Mouse (Mus musculus): ENCODE data around the gene Hoxa11. TPM values are rescaled to one million over a fixed set of nuclear protein-coding genes. Genes with fewer than 3 reads are reported as not detected.
A peak's percentile ranks its signal among the peaks of the same experiment; 100 is the strongest.

Gene Hoxa11
- total RNA-seq, 2 experiments from 2014 or later = not detected

DNA sequence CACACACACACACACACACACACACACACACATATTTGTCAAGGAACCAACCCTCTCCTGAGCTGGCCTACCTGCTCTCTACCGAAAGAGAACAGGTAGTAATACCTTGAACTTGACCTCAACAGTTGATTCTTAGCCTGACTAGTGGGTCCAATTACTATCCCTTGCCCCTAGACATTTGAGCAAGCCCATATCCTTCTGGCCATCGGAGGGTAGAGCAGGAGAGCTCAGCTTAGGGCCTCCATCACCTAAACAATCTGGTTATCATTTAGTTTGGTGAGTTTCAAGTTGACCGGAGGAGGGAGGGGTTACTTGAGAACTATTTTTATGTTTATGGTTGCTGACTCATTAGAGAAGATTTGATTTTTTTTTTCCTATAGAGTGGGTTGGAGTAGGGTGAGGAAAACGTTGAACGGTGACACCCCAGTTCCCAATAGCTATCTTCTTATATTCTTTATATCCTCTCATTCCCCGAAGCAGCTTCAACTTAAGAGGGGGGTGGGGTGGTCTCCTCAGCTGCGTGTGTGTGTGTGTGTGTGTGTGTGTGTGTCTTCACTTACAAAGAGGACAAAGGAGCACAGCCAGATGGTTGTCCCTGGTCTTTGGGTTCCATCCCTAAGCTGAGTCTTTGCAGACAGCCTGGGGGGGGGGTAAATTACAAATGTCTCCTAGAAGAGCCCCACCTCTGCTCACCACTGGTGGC lies 5.7 kb upstream of the Hoxa11 start:
- intact Hi-C loops (cut with DNase I) = no loop called here
- no peak for DNase-seq (ENCODE audit: low spot score in 2 of 2)

GRCm38 (mm10) chr6:52249826-52250225 lies 4.2 kb upstream of the Hoxa11 start:
- no peak for DNase-seq (ENCODE audit: low spot score in 2 of 2)
- intact Hi-C loops (cut with DNase I) = no loop called here

GRCm38 (mm10) chr6:52249415-52249738 lies 3.8 kb upstream of the Hoxa11 start:
- no peak for DNase-seq (ENCODE audit: low spot score in 2 of 2)
- intact Hi-C loops (cut with DNase I) = no loop called here

GRCm38 (mm10) chr6:52248638-52249414 lies 3.2 kb upstream of the Hoxa11 start:
- no peak for DNase-seq (ENCODE audit: low spot score in 2 of 2)
- intact Hi-C loops (cut with DNase I) = no loop called here

GRCm38 (mm10) chr6:52247766-52248637 lies 2.4 kb upstream of the Hoxa11 start:
- DNase-seq (ENCODE audit: low spot score in 2 of 2) = no peak
- intact Hi-C loops (cut with DNase I) = no loop called here

DNA sequence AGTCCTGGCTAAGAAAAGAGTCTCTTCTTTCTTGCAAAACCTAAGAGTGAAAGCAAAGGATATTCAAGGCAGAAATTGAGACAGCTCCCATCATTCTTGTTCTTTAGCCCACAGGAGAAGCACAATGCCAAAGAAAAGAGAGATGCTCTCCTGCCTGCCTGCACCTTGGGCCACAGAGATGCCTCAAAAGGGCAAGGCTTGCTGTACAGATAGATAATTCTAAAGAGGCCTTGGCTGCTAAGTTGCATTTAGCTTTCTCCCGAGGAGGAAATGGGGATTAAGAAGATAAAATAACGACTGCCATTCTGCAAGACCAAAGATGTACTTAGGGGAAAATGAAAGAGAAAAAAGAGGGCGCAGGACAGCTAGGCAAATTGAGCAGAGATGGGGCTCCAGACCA lies 1.3 kb upstream of the Hoxa11 start:
- no peak for DNase-seq (ENCODE audit: low spot score in 2 of 2)

DNA sequence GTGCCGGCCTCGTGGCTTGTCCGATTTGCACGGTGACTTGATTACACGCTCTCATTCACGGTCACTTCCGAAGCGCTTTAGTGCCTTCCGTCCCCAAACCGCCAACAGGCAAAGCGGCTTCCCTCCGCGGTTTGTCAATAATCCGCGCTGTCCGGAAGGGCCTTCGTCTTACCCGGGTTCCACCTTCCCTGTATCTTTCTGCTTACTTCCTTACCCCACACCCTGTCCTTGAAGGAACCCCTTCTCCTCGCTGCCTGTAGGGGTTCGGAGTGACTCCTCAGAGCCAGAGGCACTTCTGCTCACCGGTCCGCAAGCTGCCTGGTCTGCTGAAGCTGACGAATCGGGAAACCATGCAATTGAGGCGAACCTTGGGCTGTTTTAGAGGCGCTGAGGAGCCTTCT lies 793 bp upstream of the Hoxa11 start:
- intact Hi-C loops (cut with DNase I) = no loop called here
- peak in 1 of 2 experiments; percentile 9 for DNase-seq (ENCODE audit: low spot score in 2 of 2)

More for the DNA sequence above, 1.3 kb upstream of the Hoxa11 start:
- intact Hi-C loops (cut with DNase I) = no loop called here

GRCm38 (mm10) chr6:52245040-52245756 lies 412 bp downstream of the Hoxa11 start:
- intact Hi-C loops (cut with DNase I) = no loop called here
- DNase-seq (ENCODE audit: low spot score in 2 of 2) = no peak

- intact Hi-C loops (cut with DNase I) = no loop called here
- DNase-seq (ENCODE audit: low spot score in 2 of 2) = peak in 1 of 2 experiments; percentile 4
These were observed 1.1 kb downstream of the Hoxa11 start for GRCm38 (mm10) chr6:52244471-52245039.

- intact Hi-C loops (cut with DNase I) = no loop called here
These were observed 1.9 kb downstream of the Hoxa11 start for GRCm38 (mm10) chr6:52243681-52244121.

GRCm38 (mm10) chr6:52242801-52243332 lies 2.7 kb downstream of the Hoxa11 start:
- no peak for DNase-seq (ENCODE audit: low spot score in 2 of 2)
- intact Hi-C loops (cut with DNase I) = no loop called here

More at GRCm38 (mm10) chr6:52243681-52244121, 1.9 kb downstream of the Hoxa11 start:
- DNase-seq (ENCODE audit: low spot score in 2 of 2) = no peak

DNA sequence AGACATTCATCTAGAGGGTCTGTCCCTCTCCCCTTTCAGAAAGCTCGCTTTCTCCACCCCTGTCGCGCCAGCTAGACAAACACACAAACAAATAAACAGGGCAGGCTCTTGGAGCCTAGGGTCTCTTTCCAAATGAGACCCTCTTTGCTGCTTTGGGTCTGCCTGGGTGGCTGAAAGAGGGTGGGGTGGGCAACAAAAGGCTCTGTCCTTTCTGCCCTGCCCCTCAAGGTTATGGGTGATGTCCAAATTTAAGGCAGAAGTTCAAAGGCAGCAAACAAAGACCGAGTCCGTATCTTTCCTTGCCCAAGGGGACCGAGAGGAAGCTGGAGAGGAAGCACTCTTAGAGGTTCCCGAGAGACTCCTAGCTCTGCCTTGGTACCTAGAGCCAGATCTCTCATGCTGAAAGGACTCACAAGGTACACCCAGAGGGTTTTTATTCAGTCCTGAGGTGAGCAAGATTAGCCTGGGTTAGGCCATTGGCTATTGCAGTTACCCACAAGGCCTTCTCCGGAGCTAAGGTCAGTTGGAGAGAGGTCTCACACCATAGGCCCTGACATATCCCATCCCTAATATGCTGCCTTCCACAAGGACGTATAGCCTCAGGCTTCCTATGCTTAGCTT lies 4.5 kb downstream of the Hoxa11 start:
- intact Hi-C loops (cut with DNase I) = no loop called here
- DNase-seq (ENCODE audit: low spot score in 2 of 2) = no peak

- DNase-seq (ENCODE audit: low spot score in 2 of 2) = peak in 1 of 2 experiments; percentile 33
- intact Hi-C loops (cut with DNase I) = no loop called here
These were observed 5.1 kb downstream of the Hoxa11 start, which contains the start of gene Hoxa10 for GRCm38 (mm10) chr6:52240389-52241000. Hoxa10 (minus strand) TSS chr6:52240854.

- peak in 1 of 2 experiments; percentile 3 for DNase-seq (ENCODE audit: low spot score in 2 of 2)
- intact Hi-C loops (cut with DNase I) = no loop called here
These were observed 5.8 kb downstream of the Hoxa11 start for GRCm38 (mm10) chr6:52239625-52240388.

- intact Hi-C loops (cut with DNase I) = no loop called here
- DNase-seq (ENCODE audit: low spot score in 2 of 2) = no peak
These were observed 6.6 kb downstream of the Hoxa11 start for GRCm38 (mm10) chr6:52238976-52239375.

DNA sequence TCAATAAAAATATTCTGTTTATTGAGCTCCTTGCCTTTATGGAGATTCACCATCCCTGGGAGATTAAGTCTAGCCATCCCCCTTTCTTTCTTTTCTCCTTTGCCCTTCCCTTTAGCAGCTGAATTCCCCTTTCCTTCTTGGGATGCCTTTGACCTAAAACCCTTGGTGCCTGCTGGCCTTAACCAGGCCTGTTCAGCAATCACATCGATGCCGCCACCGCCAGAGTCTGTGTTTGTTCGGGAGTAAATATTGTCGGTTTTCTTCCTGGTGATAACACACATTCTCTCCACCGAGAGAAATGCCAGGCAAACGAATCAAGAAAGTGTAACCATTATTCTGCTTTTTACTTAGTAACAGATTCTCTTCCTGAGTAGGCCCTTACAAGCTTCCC lies 7.5 kb downstream of the Hoxa11 start:
- DNase-seq (ENCODE audit: low spot score in 2 of 2) = no peak
- intact Hi-C loops (cut with DNase I) = no loop called here
